Mouse (Mus musculus) lung, postnatal 10 days (tissue): ENCODE results near the gene Wdr6.
"Not testable (repeated sequence)": the region's sequence is repeated elsewhere in the genome, so short reads cannot be mapped to it uniquely, and the experiment has no call there.

Experiments
- DNase-seq: peaks from one replicate; pipeline ENCODE4 v3.0.0; 2021

Wdr6 gene

DNA sequence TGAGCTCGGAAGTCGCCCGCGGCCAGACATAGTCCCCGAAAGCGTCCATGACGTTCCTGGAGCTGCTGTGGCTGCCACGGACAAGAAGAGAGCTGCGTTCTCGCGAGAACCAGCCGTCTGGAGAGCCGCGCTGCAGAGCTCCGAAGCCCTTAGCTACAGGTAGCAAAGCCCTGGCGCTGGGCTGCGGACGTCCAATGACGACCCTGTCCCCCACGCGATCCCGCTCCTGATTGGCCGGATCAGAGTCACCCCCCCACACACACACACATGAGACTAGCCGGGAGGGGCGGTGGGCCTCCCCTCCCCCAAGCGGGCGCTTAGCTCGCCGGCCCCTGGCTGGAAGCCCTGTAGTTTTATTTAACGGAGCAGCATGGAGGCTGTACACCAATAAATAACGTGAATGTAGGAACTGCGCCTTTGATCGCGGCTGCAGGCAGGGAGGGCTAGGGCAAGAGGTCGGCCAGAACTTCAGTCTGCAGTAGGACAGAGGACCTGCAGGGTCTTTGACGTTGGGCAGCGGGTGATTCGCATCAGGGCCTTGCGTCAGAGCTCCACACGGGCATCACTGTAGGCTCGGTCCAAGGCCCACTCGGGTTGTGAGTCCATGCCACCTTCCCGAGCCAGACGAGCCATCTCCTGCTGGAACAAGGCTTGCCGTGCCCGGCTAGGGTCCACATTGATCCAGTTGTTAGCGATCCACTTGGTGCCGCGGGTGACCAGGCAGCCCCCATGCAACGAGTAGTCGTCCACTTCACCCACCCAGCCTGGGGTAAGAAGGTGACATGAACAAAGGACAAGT, at the start of gene Wdr6:
Gene Wdr6, minus strand, starts transcription at position 195 of the 799 bp plus-strand sequence.
- DNase-seq: peak; percentile 96

DNA sequence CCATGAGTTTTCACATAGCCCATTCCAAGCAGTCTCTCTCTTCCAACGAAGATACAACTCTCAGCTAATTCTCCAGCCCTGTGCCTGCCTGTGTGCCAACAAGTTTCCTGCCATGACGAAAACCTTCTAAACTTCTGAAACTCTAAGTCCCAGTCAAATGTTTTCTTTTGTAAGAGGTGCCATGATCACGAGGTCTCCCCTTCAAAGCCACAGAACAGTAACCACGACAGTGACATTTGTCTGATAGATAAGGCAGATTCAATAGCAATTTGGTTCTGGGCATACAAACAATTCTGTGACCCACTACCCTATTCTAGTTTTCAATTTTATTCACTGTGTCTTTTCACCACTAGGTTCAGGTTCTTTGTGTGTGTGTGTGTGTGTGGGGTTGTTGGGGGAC, 49.6 kb upstream of the Wdr6 start:
- no peak for DNase-seq

DNA sequence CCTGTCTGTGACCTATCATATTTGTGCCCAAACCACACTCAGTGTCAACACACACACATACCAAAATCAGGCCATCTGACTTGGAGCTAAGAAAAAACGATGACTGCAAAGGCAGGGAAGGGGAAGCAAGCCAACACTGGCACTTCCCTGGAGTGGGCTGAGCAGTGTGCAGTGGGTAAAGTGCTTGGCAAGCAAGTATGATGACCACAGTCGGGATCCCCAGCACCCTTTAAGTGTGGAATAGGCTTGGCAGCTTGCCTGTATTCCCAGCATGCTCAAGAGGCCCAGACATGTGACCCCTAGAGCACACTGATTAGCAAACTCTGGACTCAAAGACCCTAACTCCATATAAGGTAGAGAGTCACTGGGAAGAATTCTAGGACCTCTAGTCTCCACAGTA, 48.0 kb upstream of the Wdr6 start:
- peak; percentile 67 for DNase-seq

DNA sequence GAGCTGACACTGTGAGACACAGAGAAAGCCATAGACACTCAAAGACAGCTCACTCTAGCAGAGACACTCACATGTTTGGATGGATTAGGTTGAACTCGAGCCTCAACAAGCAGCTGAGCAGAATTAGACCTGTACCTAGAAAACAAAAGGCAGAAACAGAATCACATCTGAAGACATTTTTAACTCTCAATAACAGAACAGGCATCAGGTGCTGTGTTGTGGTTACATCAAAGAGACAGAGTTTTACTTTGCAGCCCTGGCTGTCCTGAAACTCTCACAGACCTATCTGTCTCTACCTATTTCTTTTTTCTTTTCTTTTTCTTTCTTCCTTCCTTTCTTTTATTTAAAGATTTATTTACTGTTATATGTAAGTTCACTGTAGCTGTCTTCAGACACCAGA, 38.8 kb upstream of the Wdr6 start:
- DNase-seq: no peak

DNA sequence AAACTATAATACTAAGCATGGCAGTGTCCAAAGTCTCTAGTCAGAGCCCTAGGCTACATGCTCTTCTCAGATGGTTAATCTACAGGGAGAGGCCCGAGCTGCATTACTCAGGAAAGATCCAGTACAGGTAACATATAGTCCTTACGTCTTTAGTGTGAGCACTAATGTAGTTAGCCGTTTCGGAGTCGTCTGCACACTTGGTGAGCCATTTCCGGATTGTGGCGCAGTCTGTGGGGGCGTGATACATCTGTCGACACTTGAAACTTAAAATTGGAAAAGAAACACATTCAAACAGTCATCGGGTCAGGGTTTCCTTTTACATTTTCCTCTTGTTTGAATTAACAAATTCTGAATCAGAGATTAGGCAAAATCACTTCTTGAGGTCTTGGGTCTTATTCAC, 32.9 kb upstream of the Wdr6 start:
- DNase-seq: no peak

DNA sequence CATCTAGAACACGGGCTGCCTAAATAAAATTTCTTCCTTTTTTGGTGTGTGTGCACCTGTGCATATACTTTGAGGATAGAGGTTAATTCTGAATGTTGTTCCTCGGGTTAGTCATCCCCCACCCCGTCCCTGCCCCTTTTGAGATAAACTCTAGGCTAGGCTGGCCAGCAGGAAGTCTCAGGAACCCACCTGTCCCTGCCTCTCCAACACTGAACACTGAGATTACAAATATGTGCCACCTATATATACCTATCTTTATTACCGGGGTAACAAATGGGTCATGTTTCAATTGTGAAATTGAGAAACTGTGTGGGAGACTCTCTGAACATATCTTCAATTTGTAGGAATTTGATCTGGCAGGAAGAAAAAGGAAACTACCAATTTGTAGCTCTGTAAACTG, 30.4 kb upstream of the Wdr6 start:
- DNase-seq: no peak

DNA sequence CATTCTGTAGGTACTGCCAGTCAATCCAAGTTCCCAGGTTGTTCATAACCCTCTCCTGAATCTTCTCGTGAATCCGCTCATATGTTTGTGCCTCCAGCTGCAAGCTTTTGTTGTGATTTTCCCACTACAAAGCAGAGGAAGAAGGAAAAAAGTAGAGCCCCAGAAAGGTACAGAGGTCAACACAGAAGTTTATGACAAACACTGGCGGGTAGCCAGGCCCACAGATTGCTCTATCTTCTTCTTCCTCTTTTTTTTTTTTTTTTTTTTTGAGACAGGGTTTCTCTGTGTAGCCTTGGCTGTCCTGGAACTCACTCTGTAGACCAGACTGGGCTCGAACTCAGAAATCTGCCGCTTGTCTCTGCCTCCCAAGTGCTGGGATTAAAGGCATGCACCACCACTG, 29.4 kb upstream of the Wdr6 start:
- not testable (repeated sequence) for DNase-seq

DNA sequence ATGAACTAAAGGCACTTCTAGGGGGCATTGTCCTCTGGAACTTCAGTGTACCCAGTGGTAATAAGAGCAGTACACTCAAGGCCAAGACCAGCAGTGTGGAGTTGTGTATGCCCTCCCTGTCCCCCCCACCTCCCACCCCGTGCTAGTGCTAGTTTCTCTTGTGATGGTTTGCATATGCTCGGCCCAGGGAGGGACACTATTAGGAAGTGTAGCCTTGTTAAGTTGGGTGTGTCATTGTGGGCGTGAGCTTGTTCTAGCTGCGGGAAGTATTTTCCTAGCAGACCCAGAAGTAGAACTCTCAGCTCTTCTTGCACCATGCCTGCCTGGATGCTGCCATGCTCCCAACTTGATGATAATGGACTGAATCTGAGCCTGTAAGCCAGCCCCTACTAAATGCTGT, 23.4 kb upstream of the Wdr6 start:
- DNase-seq: no peak

DNA sequence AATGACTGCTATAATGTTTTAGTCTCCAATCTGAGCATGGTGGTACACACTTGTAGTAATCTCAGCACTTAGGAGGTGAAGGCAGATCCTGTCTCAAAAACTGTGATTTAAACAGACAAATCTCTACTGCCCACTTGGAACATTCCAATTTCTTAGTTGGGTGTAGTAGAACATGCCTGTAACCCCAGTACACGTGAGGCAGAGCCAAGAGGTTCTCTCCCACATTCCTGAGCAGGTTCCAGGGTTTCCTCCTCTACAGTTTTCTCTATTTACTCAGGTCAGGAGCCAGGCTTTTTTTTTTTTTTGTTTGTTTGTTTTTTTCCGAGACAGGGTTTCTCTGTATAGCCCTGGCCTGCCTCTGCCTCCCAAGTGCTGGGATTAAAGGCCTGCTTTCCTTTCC, 21.5 kb upstream of the Wdr6 start:
- peak; percentile 20 for DNase-seq

DNA sequence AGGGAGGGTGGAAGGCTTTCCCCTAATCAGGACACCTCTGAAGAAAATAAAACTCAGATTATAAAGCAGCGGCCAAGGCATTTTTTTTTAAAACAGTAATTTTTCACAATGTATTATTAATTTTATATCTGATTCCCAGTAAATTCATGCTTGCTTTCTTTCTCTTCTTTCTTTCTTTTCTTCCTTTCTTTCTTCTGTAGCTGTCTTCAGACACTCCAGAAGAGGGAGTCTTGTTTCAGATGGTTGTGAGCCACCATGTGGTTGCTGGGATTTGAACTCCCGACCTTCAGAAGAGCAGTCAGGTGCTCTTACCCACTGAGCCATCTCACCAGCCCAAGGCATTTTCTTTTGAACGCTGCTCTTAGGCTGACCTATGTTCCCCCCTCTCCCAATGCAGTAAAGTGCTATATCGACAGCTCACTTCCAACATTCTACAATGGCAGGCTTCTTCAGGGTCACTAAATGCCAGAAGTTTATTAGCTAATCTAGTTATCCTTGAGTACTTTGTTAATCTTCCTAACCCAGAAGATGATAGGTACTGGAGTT, 20.6 kb upstream of the Wdr6 start:
- DNase-seq: no peak

DNA sequence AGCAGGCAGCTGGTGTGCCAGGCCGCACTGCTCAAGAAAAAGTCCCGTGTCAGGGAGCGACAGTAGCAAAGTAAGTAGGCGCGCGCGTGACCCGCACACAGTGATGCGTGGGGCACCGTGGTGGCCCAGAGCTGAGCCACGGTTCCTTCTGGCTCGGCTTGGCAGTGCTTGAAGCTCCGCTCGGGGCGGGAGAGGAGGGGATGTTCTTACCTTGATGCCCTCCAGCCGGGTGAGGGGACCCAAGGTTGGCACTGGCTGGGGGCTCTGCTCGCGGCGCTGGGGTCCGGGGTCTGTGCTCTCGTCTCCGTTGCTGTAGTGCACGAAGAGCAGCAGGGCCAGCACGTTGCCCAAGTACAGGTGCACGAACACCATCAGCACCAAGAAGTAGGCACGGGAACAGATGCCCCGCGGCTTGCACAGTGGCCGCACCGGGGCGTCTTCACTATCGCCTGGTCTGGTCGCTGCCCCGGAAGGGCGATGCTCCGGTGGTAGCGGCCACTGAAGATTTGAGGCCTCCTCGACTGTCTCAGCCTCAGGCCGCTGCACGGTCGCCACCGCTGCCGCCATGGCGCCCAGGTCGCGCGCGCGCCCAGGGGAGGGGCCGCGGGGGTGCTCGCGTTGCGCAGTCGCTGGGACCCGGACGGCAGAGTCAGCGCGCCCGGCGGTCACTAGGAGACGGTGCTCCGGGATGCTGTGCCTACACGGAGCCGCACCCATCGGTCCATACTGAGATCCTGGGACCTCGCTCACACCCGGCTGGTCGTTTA, 18.6 kb upstream of the Wdr6 start, which contains the start of gene P4htm:
Gene P4htm, minus strand, starts transcription at position 670 of the 767 bp plus-strand sequence.
- peak; percentile 79 for DNase-seq

DNA sequence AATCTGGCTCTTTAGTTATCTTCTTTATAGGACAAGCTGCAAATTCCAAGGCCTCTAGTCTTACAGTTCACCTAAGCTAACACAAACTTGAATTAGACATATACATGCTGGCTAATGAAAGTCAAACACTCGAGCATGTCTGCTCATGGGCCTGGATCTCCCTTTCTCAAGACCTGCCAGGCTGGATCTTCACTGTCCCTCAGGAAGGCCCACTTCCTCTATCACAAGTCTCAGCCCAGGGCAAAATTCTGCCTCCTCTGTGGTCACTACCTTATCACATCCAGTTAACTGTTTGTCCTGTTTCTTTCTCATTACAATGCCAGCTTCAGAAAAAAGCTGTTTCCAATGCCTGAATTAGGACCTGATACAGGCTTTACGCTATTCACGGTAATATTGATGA, 15.8 kb upstream of the Wdr6 start:
- DNase-seq: no peak

DNA sequence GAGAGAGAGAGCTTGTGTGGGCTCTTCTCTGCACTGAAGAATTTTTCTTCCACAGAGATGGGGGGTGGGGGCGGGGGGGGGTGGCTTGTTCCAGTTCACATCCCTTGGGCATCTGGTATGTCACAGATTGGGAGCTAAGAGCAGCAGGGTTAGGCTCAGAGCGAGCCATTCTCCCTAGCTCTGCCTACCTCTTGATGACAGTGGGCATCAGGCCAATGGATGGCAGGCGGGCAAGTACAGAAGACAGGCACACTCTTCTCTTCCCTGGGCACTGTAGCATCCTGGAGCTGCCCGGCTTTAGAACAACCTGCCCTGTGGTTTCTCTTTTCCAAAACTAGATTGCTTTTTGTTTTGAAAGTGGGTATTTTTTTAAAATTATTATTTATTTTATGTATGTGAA, 12.9 kb upstream of the Wdr6 start:
- DNase-seq: no peak

DNA sequence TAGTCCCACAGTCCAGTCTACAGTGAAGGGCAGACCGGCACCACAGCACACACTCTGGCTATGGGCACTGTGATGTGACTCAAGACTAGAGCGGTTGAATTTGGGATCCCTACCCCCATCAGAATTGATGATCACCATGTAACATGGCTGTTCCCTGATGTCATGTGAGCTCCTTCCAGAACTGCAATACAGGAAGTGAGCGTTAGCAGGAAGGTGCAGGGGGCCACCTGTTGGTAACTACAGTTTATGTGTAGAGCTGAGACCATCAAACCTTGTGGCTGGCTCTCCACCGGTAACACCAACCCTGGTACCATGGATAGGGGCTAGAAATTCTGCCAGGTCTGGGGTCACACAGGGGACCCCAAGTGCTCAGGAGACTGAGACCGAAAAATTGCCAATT, 10.7 kb upstream of the Wdr6 start:
- no peak for DNase-seq

DNA sequence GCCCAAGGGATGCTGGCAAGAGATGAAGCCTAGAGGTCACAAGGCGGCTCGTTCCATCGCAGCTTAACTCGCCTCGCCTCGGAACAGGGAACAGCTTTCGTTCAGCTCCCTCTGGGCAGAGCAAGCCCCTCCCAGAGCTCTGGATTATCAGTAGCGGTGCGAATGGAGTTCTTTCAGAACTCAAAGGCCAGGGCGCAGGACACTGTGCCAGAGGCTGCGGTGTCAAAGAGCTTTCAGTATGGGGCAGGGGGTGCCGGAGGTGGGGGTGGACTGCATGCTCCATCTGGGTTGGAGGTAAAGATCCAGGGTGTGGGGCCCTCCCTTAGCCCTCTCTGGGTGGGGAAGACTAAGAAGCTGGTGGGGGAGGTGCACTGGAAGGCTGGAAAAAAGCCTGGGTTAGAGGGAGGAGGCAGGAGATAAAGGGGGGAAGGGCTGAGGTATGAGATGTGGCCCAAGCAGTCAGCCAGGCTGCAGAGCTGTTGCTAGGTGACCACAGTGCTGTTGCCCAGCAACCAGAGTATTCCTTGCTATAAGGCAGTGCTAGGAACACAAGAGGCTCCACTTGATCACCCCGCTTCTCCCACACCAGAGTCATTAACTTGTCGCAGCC, 9.1 kb upstream of the Wdr6 start:
- peak; percentile 79 for DNase-seq

DNA sequence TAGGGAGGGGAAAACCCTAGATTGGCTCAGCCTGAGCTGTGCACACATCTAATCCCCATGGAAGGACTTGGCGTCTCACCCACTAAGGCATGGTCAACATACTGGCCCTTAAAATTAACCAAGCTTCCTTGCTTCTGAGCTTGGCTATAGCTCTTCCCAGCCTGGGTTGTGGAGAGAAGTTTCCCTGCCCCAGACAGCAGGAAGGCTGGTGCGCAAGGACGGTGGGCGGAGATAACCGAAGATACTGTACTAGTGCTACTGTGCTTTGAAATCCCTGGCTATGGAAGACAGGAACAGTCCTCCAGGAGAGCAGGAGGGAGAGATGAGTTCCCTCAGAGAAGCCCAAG, 778 bp upstream of the Wdr6 start:
- DNase-seq: no peak

DNA sequence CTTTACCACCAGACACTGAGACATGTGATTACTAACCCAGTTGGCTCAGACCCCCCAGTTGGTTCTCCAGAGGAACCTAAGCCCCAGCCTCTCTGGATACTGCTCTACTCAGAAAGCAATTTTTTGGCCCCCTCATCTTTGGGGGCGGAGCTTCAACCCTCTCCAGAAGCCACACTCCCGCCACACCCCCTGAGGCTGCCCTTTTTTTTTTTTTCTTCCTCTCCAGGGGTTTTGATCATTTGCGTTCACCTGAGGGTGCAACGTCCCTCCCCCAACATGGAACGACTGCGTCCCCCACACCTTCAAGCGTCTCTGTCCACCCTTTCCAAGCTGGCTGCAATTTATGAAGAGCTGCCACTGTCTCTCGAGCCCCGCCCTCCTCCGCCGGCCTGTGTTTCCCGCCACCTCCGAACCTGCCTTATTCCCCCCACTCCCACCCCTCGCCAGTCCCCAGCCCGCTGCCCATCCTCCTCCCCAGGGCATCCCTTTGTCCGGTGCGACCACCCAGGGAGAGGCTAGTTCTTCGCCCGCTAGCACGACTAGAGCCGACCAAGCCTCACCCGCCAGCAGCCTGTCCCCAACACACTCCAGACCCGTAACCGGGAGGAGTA, 500 bp downstream of the Wdr6 start:
- peak; percentile 87 for DNase-seq

DNA sequence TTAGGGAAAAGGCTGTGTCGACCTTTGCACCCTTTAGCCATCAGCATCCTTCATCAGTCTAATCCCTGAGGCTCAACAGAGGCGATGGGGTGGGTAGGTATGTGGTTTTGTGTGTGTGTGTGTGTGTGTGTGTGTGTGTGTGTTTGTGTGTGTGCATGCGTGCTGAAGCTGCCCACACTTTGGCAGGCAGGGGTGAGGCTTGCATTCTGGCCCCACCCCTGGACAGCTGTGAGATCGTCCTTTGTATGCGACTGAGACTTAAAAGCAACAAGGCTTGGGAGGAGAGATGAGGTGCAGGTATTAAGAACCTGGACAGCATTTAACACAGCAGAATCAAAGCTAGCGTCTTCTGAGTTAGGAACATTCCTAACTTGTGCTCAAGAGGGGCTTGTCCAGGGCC, 1.5 kb downstream of the Wdr6 start:
- DNase-seq: no peak

DNA sequence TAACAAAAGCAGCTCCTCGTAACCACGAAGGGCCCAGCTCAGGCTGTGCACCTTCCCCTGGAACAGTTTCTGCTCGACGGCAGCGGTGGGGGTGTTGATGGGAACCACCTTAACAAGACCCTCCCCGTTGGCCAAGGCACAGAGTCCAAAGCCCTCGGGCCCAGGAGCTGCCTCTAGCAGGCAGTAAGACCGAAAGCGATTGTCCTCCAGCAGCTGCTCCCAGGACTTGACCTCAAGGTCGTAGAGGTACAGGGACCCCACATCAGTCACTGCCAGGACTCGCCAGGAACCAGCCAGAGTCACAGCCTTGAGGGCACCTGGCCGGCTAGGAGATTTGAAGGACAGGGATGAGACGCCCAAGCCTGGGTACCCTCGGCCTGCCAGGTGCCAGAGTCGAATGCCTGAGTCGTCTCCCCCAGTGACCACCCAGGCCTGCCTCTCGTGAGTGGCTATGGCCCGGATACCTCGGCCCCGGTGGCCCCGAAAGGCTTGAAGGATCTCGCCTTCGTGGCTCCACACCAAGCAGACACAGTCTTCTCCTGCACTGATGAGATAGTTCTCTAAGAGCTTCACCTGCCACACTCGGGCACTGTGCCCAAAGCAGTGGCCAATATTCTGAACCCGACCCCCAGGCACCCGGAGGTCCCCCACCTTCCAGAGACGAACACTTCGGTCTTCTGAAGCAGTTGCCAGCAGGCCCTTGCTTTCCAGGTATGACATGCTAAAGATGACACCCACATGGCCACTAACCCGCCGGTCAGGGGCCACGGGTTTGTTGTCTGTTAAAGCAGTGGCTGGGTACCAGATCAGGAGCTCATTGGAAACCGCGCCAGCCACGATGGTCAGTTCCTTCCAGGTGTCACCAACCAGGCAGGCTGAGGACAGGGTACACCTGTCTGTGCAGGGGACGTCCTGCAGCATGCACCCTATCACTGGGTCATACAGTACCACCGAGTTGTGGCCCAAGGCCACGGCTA, 2.9 kb downstream of the Wdr6 start:
- no peak for DNase-seq

DNA sequence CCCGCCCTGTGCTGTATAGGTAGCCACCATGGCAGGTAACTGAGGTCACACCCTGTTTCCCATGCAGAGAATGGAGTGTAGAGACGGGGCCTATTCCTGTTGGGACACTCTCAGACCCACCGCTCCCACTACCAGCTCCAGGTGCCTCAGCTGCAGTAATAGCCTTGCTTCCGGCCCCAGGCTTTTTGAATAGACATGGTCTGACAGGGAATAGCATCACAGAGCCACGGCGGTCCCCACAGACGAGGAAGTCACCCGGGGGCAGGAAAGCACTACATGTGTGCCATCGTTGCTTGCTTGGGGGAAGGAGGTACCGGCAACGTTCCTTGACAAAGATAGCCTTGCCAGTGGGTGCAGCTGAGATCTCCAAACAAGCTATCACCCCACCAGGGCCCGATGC, 3.6 kb downstream of the Wdr6 start:
- DNase-seq: no peak

DNA sequence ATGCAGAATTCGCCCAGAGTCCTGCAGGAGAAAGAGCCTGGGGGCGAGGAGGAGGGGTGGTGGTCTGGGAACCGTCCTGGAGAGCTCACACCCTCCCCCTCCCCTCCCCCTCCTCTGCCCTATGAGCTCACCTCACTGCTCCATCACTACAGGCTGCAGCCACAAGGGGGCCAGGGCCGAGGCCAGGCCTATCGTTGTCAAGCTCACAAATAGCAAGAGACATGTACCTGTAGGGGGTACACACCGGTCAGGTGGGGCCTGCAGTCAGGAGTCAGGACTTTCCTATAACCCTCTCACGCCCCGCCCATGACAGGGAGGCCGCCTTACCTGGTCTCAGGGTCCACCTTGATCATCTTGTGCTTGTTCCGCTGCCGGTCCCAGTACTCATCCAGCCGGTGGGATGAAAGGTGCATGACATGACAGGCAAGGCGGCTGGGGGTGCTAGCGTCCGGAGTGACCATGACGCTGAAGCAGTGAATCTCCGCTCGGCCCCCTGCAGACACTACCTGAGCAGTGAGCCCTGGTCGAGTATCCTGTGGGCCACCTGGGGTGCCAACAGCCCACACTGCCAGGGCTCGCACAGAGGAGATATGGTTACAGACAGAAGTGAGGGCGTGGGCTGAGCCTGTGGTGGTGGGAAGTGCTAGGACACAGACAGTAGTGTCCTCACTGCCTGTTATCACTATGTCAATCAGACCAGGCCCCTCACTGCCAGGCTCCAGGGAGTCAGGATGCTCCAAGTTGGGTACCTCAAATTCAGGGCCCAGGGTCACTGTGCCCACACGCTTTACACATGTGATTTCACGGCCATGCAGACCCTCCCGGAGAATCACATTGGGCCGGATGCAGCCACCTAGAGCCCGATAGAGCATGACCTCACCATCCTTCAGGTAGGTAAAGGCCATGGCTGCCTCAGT, 4.5 kb downstream of the Wdr6 start:
- peak; percentile 80 for DNase-seq
